Mouse (Mus musculus) adrenal gland, postnatal 10 days (tissue): ENCODE results near the gene Tapbpl. TPM values are rescaled to one million over a fixed set of nuclear protein-coding genes. Genes with fewer than 3 reads are reported as not detected.

Experiments
- DNase-seq: peaks from one replicate; pipeline ENCODE4 v3.0.0; 2021; ENCODE audit warnings: mixed read lengths
- total RNA-seq, 2 experiments: library from RNA; stranded (reverse); gene quantifications; 2 replicates each; pipeline ENCODE4 v1.2.3; 2021

Tapbpl gene
- total RNA-seq, 2 experiments from 2014 or later: 13.0 to 13.4 TPM

- no peak for DNase-seq
Measured at GRCm38 (mm10) chr6:125240617-125241016, 9.0 kb upstream of the Tapbpl start.

GRCm38 (mm10) chr6:125239547-125239946 lies 7.9 kb upstream of the Tapbpl start:
- DNase-seq: no peak

- DNase-seq: no peak
Measured at GRCm38 (mm10) chr6:125238396-125238795, 6.7 kb upstream of the Tapbpl start.

DNA sequence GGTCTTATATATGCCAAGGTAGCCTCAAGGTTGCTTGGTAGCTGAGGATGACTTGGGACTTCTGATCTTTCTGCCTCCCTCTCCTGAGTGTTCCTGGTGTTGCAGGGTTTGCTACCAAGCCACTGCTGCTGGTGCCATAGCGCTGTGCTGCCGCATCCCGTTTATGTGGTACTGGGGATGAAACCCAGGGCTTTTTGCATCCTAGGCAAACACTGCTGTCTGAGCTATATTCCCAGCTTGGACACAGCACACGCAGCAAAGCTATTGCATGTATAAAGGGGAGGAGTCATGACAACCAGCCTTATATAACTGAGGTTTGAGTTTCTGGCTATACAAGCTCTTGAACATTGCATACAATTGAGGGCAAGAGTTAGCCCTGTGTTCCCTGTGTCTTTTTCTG lies 5.8 kb upstream of the Tapbpl start:
- no peak for DNase-seq

- DNase-seq: no peak
Measured at GRCm38 (mm10) chr6:125236782-125237181, 5.1 kb upstream of the Tapbpl start, which contains the start of gene Cd27. Cd27 (minus strand) TSS chr6:125237010.

GRCm38 (mm10) chr6:125236341-125236740 lies 4.7 kb upstream of the Tapbpl start:
- DNase-seq: no peak

DNA sequence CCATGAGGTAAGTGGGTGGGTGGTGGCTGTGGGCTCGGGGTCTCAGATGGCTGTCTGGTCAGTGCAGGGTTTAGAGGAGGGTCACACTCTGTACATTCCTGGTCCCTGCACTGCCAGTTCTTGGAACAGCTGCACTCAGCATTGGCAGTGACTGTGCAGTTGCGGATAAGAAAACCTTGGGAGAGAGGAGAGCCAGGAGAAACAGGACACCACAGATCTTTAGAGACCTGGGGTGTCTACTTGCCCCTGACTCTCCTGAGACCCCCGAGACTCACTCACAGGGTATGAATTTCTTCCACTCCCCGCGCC lies 2.8 kb upstream of the Tapbpl start:
- no peak for DNase-seq

DNA sequence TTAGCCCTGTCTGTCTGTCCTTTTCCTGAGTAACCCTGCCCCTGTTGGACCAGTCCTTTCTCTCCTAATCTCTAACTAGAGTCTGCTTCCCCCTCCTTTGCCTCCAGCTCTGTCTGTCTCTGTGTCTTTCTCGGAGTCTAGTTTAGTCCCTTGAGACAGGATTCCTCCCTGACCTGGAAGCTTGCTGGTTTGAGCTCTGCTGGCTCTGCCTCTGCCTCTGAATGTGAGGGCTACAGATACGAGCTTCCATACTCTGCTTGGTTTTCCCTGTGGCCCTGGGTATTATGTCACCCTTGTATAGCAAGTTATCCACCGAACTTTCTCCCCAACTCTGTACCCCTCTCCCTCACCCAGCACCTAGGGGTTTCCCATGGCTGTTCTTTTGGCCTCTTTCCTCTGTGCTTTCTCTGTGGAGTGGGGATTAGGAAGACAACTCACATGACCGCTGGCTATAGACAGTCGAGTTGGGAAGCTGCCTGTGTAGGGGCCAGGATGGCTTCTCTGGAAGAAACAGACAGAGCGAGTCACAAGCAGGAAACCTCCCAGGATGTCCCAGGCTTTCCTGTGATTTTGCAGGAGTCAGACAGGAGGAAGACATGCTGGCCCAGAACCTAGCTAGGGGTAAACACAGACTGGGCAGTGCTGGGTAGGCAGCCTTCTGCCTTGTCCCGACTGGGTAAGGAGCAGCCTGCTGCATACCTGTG lies 2.3 kb upstream of the Tapbpl start:
- DNase-seq: no peak

GRCm38 (mm10) chr6:125232516-125232915 lies 856 bp upstream of the Tapbpl start:
- no peak for DNase-seq

DNA sequence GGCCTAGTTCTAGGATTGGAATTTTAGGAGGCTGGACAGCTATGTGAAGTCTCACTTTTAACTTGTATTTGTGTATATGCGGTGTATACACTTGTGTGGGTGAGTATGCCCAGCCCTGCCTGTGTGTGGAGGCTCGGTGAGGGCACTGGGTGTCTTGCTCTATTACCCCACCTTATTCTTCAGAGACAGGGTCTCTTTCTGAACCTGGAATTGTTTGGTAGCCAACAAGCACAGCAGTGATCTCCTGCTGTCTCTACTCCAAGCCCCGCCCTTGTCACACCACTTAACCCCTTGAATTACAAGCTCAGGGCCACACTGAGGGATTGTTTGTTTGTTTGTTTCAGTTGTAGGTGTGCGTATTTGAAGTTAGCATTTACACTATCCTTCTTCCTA lies 381 bp upstream of the Tapbpl start:
- DNase-seq: no peak

- DNase-seq: no peak
Measured at GRCm38 (mm10) chr6:125230571-125230970, 1.1 kb downstream of the Tapbpl start.

GRCm38 (mm10) chr6:125225518-125226115 lies 6.0 kb downstream of the Tapbpl start:
- DNase-seq: peak; percentile 36

GRCm38 (mm10) chr6:125222577-125222976 lies 9.1 kb downstream of the Tapbpl start:
- no peak for DNase-seq

- no peak for DNase-seq
Measured at GRCm38 (mm10) chr6:125222146-125222545, 9.5 kb downstream of the Tapbpl start.

DNA sequence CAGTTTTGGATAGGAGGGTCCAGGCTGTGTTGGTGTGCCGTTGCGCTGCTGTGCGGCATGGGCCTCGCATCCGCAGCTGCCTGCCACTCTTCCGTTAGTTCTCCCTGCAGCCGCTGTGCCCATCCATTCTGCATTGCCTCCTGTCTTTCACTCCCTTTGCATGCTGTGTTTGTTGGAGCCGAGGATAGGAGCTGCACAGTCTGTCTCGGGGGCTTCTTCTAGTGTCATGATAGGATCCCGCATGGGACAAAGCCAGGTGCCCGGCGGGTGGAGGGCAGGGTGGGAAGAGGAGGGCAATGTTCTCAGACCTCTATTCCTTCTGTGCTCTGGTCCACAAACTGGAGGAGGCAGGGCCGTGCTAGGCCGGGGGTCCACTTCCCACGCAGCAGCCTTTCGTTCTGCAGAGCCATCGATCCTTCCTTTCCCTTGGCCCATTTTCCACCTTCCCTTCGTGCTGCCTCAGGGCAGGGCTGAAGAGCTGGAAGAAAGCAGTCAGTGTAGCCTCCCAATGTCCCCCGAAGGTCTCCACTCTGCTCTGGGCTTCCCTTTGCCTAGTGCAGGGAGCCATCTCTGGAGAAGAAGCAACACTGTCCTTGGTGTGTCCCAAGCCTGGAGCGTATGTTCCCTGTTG lies 10.4 kb downstream of the Tapbpl start:
- DNase-seq: no peak

DNA sequence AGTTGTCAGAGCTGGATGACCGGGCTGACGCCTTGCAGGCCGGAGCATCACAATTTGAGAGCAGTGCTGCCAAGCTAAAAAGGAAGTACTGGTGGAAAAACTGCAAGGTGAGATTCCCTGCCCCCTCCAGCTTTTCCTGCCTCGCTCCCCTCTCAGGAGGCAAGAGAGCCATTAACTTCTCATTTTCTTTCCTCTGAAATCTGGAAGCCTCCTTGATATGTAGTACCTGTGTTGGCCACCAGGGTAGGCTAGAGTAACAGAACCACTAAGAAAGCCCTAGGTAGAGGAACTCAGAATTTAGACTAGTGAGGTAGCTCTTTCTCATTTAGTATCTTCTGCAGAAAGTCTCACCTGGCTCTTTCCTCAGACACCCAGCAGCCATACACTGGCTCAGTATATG lies 12.7 kb downstream of the Tapbpl start:
- DNase-seq: peak; percentile 71

DNA sequence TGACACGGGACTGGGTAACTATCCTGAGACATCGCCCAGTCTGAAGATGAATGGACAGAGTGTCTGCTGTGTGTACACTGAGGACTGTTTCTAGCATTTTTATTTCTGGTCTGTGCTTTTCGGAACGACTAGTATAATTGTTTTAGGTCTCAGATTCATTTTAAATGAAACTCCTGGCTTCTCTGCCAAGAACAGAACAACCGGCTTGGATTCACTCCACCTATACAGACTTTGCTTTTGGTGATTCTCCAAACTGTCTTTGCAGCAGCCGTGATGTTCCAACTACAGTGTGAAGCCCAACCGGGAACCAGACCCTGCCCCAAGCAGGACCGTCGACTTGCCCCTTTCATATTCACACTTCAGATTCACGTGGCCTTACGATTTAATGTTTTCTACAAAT lies 13.8 kb downstream of the Tapbpl start:
- no peak for DNase-seq

DNA sequence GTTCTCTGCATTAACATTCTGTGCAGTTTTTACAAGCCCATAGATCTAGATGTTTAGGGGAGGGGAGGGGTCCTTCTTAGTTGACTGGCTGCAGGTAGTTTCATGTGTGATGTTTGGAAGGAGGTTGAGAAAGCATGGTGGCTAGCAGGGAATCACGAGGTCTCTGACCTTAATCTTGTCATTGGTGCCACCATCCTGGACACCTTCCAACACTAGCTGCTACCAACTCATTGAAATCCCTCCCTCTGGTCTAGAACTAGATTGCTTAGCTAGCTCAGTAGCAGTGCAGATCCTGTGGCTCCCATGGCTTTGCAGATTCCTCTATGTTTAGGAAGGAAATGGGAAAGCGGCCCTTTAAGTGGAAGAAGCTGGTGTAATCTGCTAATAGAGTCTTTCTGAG lies 14.8 kb downstream of the Tapbpl start:
- peak; percentile 56 for DNase-seq

- DNase-seq: peak; percentile 96
Measured at GRCm38 (mm10) chr6:125215148-125215954, 16.3 kb downstream of the Tapbpl start, which contains the start of gene Vamp1. Vamp1 (plus strand) TSS chr6:125215551.

GRCm38 (mm10) chr6:125213715-125214114 lies 17.9 kb downstream of the Tapbpl start:
- no peak for DNase-seq

GRCm38 (mm10) chr6:125213129-125213528 lies 18.5 kb downstream of the Tapbpl start:
- DNase-seq: no peak

GRCm38 (mm10) chr6:125212621-125213020 lies 19.0 kb downstream of the Tapbpl start:
- DNase-seq: peak; percentile 50

GRCm38 (mm10) chr6:125210436-125210835 lies 21.2 kb downstream of the Tapbpl start:
- DNase-seq: no peak
